Mouse (Mus musculus): ENCODE data around the gene Acsbg1. TPM values are rescaled to one million over a fixed set of nuclear protein-coding genes. Genes with fewer than 3 reads are reported as not detected.
"Not testable (repeated sequence)": the region's sequence is repeated elsewhere in the genome, so short reads cannot be mapped to it uniquely, and the experiment has no call there.

Acsbg1 gene
- polyA plus RNA-seq, 1 experiment from 2014 or later, result 18.4 TPM

GRCm38 (mm10) chr9:54587863-54588262 lies 73.8 kb downstream of the Acsbg1 start:
- WGBS, result 55% methylated on average over 4 of the region's 4 CpGs
- H3K36me3 ChIP-seq (ENCODE audit: control insufficient read depth, insufficient read depth, low read length), result no peaks in the 10 kb centered on the region; the same call in 1 of the 2 replicates
- no peaks in the 10 kb centered on the region for H3K9me3 ChIP-seq (ENCODE audit: control insufficient read depth, low read length)
- ATAC-seq (replicated peaks; ENCODE audit: low FRiP score) (no peak), DNase-seq (ENCODE audit: low spot score) (no peak)
- no peak overlapping the region for H3K9ac ChIP-seq (ENCODE audit: low read length)
- no peak overlapping the region for H3K4me2 ChIP-seq (ENCODE audit: low read depth, low read length, severe bottlenecking)
- no peak overlapping the region for H3K4me3 ChIP-seq (ENCODE audit: low read depth, low read length)
- no peak overlapping the region for H3K27ac ChIP-seq (ENCODE audit: low read depth, low read length)
- H3K27me3 ChIP-seq (ENCODE audit: control insufficient read depth, insufficient read depth, low read length), result no peaks in the 10 kb centered on the region
- peaks cover 8% of the 10 kb centered on the region for H3K4me1 ChIP-seq (replicated peaks; ENCODE audit: control insufficient read depth, insufficient read depth, low read length)

- no peak within 1 kb of the TSS for H3K27ac ChIP-seq (ENCODE audit: low read depth, low read length)
- peak; percentile 100 for DNase-seq (ENCODE audit: low spot score)
- ATAC-seq (replicated peaks; ENCODE audit: low FRiP score), result peak; percentile 99
- H3K9ac ChIP-seq (ENCODE audit: low read length), result peak within 1 kb of the TSS; percentile 80
- no peaks in the 10 kb centered on the region for H3K27me3 ChIP-seq (ENCODE audit: control insufficient read depth, insufficient read depth, low read length)
- H3K4me2 ChIP-seq (ENCODE audit: low read depth, low read length, severe bottlenecking), result peak within 1 kb of the TSS; percentile 90
- no peaks in the 10 kb centered on the region for H3K9me3 ChIP-seq (ENCODE audit: control insufficient read depth, low read length)
- H3K36me3 ChIP-seq (ENCODE audit: control insufficient read depth, insufficient read depth, low read length), result no peaks in the 10 kb centered on the region
- WGBS, result under 1% methylated on average over 72 of the region's 73 CpGs
- H3K4me1 ChIP-seq (replicated peaks; ENCODE audit: control insufficient read depth, insufficient read depth, low read length), result peaks cover 8% of the 10 kb centered on the region
- H3K4me3 ChIP-seq (ENCODE audit: low read depth, low read length), result peak within 1 kb of the TSS; percentile 69
These were observed 75.2 kb downstream of the Acsbg1 start, which contains the start of gene Idh3a for GRCm38 (mm10) chr9:54586199-54587061. Gene Idh3a, plus strand, starts transcription at chr9:54586334.

- Histone ChIP-seq H3K9ac (ENCODE audit: low read length) (peak overlapping the region; percentile 45), H3K4me2 (ENCODE audit: low read depth, low read length, severe bottlenecking) (peak overlapping the region; percentile 90), H3K4me3 (ENCODE audit: low read depth, low read length) (peak overlapping the region; percentile 69; the same call in 1 of the 2 replicates), H3K4me1 (replicated peaks; ENCODE audit: control insufficient read depth, insufficient read depth, low read length) (peaks cover 8% of the 10 kb centered on the region), H3K9me3 (ENCODE audit: control insufficient read depth, low read length) (no peaks in the 10 kb centered on the region), H3K27me3 (ENCODE audit: control insufficient read depth, insufficient read depth, low read length) (no peaks in the 10 kb centered on the region), H3K27ac (ENCODE audit: low read depth, low read length) (no peak overlapping the region), H3K36me3 (ENCODE audit: control insufficient read depth, insufficient read depth, low read length) (no peaks in the 10 kb centered on the region)
- DNase-seq (ENCODE audit: low spot score) (no peak), ATAC-seq (replicated peaks; ENCODE audit: low FRiP score) (peak; percentile 40; the same call in 1 of the 2 replicates)
- WGBS, result 28% methylated on average over 5 of the region's 5 CpGs
These were observed 75.9 kb downstream of the Acsbg1 start for GRCm38 (mm10) chr9:54585839-54586198.

GRCm38 (mm10) chr9:54584127-54584526 lies 77.5 kb downstream of the Acsbg1 start:
- H3K4me1 ChIP-seq (replicated peaks; ENCODE audit: control insufficient read depth, insufficient read depth, low read length); H3K9me3 ChIP-seq (ENCODE audit: control insufficient read depth, low read length); H3K4me3 ChIP-seq (ENCODE audit: low read depth, low read length); H3K4me2 ChIP-seq (ENCODE audit: low read depth, low read length, severe bottlenecking); DNase-seq (ENCODE audit: low spot score); H3K36me3 ChIP-seq (ENCODE audit: control insufficient read depth, insufficient read depth, low read length); ATAC-seq (replicated peaks; ENCODE audit: low FRiP score); H3K27ac ChIP-seq (ENCODE audit: low read depth, low read length); H3K9ac ChIP-seq (ENCODE audit: low read length); H3K27me3 ChIP-seq (ENCODE audit: control insufficient read depth, insufficient read depth, low read length): not testable (repeated sequence)
- 86% methylated on average over 2 of the region's 2 CpGs for WGBS

- H3K9ac ChIP-seq (ENCODE audit: low read length), result no peak overlapping the region
- 75% methylated on average over 1 of the region's 1 CpGs for WGBS
- H3K4me1 ChIP-seq (replicated peaks; ENCODE audit: control insufficient read depth, insufficient read depth, low read length), result peaks cover 8% of the 10 kb centered on the region
These were observed 78.0 kb downstream of the Acsbg1 start for GRCm38 (mm10) chr9:54583712-54584111.

GRCm38 (mm10) chr9:54571130-54571839 lies 90.4 kb downstream of the Acsbg1 start:
- Histone ChIP-seq H3K4me1 (replicated peaks; ENCODE audit: control insufficient read depth, insufficient read depth, low read length) (no peaks in the 10 kb centered on the region), H3K36me3 (ENCODE audit: control insufficient read depth, insufficient read depth, low read length) (no peaks in the 10 kb centered on the region), H3K4me2 (ENCODE audit: low read depth, low read length, severe bottlenecking) (no peak overlapping the region), H3K9me3 (ENCODE audit: control insufficient read depth, low read length) (no peaks in the 10 kb centered on the region), H3K27me3 (ENCODE audit: control insufficient read depth, insufficient read depth, low read length) (no peaks in the 10 kb centered on the region), H3K9ac (ENCODE audit: low read length) (no peak overlapping the region), H3K27ac (ENCODE audit: low read depth, low read length) (no peak overlapping the region), H3K4me3 (ENCODE audit: low read depth, low read length) (no peak overlapping the region)
- no peak for ATAC-seq (replicated peaks; ENCODE audit: low FRiP score)
- 85% methylated on average over 9 of the region's 9 CpGs for WGBS
- DNase-seq (ENCODE audit: low spot score), result no peak

More at GRCm38 (mm10) chr9:54583712-54584111, 78.0 kb downstream of the Acsbg1 start:
- Histone ChIP-seq H3K27me3 (ENCODE audit: control insufficient read depth, insufficient read depth, low read length) (no peaks in the 10 kb centered on the region), H3K9me3 (ENCODE audit: control insufficient read depth, low read length) (no peaks in the 10 kb centered on the region), H3K27ac (ENCODE audit: low read depth, low read length) (no peak overlapping the region), H3K36me3 (ENCODE audit: control insufficient read depth, insufficient read depth, low read length) (no peaks in the 10 kb centered on the region), H3K4me3 (ENCODE audit: low read depth, low read length) (no peak overlapping the region), H3K4me2 (ENCODE audit: low read depth, low read length, severe bottlenecking) (no peak overlapping the region)
- no peak for DNase-seq (ENCODE audit: low spot score)
- ATAC-seq (replicated peaks; ENCODE audit: low FRiP score), result no peak

- no peak overlapping the region for H3K9ac ChIP-seq (ENCODE audit: low read length)
- H3K4me1 ChIP-seq (replicated peaks; ENCODE audit: control insufficient read depth, insufficient read depth, low read length), result no peaks in the 10 kb centered on the region
- H3K4me2 ChIP-seq (ENCODE audit: low read depth, low read length, severe bottlenecking), result no peak overlapping the region
- WGBS, result 37% methylated on average over 2 of the region's 2 CpGs
- no peak overlapping the region for H3K4me3 ChIP-seq (ENCODE audit: low read depth, low read length)
- ATAC-seq (replicated peaks; ENCODE audit: low FRiP score), result no peak
- no peak overlapping the region for H3K27ac ChIP-seq (ENCODE audit: low read depth, low read length)
- no peaks in the 10 kb centered on the region for H3K36me3 ChIP-seq (ENCODE audit: control insufficient read depth, insufficient read depth, low read length)
- no peaks in the 10 kb centered on the region for H3K9me3 ChIP-seq (ENCODE audit: control insufficient read depth, low read length)
- no peaks in the 10 kb centered on the region for H3K27me3 ChIP-seq (ENCODE audit: control insufficient read depth, insufficient read depth, low read length)
- DNase-seq (ENCODE audit: low spot score), result no peak
These were observed 92.9 kb downstream of the Acsbg1 start for GRCm38 (mm10) chr9:54568732-54569131.

- Histone ChIP-seq H3K36me3 (ENCODE audit: control insufficient read depth, insufficient read depth, low read length) (no peaks in the 10 kb centered on the region), H3K9me3 (ENCODE audit: control insufficient read depth, low read length) (no peaks in the 10 kb centered on the region), H3K27ac (ENCODE audit: low read depth, low read length) (no peak overlapping the region), H3K27me3 (ENCODE audit: control insufficient read depth, insufficient read depth, low read length) (no peaks in the 10 kb centered on the region), H3K4me3 (ENCODE audit: low read depth, low read length) (no peak overlapping the region), H3K4me1 (replicated peaks; ENCODE audit: control insufficient read depth, insufficient read depth, low read length) (no peaks in the 10 kb centered on the region), H3K4me2 (ENCODE audit: low read depth, low read length, severe bottlenecking) (no peak overlapping the region), H3K9ac (ENCODE audit: low read length) (no peak overlapping the region)
- WGBS, result 65% methylated on average over 4 of the region's 4 CpGs
- no peak for ATAC-seq (replicated peaks; ENCODE audit: low FRiP score)
- no peak for DNase-seq (ENCODE audit: low spot score)
These were observed 94.7 kb downstream of the Acsbg1 start for GRCm38 (mm10) chr9:54566958-54567357.
